Mouse (Mus musculus) central nervous system, embryonic 18 days (tissue): ENCODE results near the gene Setd6. TPM values are rescaled to one million over a fixed set of nuclear protein-coding genes. Genes with fewer than 3 reads are reported as not detected.

Source experiments
- polyA plus RNA-seq: library from polyadenylated mRNA; depleted of rRNA; stranded (reverse); fragments of >200 nt; gene quantifications from 2 replicates; pipeline ENCODE4 v1.2.3, GENCODE M21; 2012; rRNA removed

Gene Setd6
- 39.6 and 42.9 TPM in 2 replicates for polyA plus RNA-seq

GRCm38 (mm10) chr8:95715676-95716531 lies at the start of gene Setd6:
Gene Setd6 (plus strand): TSS chr8:95715881.

DNA sequence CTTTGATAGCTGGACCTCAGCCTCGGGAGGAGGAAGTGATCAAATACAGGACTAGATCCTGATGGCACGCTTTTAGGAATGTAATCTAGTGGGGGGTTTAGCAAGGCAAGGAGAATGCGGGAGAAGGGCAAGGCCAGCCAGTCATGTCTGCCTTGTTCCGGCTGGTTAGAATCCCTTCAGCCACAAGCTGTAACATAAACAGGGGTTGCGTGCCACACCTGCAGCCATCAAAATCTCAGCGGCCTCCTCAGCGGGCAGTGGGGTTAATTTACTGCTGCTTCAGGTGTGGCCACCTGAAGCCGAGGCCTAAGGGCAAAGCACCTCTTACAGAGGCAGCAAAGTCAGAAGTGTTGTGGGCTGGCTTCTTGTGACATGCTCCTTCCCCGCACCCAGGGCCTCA lies 39.0 kb upstream of the Setd6 start, which contains the start of gene Ndrg4:
Gene Ndrg4, plus strand, starts transcription at position 350 of the 400 bp plus-strand sequence.

Other genes starting within 250 kb of the Setd6 start
- 46.9 and 47.1 TPM in 2 replicates for gene Csnk2a2, start 225.8 kb upstream of the Setd6 start, polyA plus RNA-seq
- 1.5 and 2.1 TPM in 2 replicates for gene Ccdc113, start 181.8 kb upstream of the Setd6 start, polyA plus RNA-seq
- not detected in 2 replicates for gene Prss54, start 139.5 kb upstream of the Setd6 start, polyA plus RNA-seq
- gene Gins3, start 82.4 kb upstream of the Setd6 start, polyA plus RNA-seq = 3.1 and 3.9 TPM in 2 replicates
- gene Ndrg4, start 38.9 kb upstream of the Setd6 start, polyA plus RNA-seq = 710 and 739 TPM in 2 replicates
- gene Cnot1, start 91.6 kb downstream of the Setd6 start, polyA plus RNA-seq = 69.1 and 70.0 TPM in 2 replicates
- 98.0 and 98.1 TPM in 2 replicates for gene Sap18b, start 109.5 kb downstream of the Setd6 start, polyA plus RNA-seq
- 35.0 and 35.2 TPM in 2 replicates for gene Slc38a7, start 137.7 kb downstream of the Setd6 start, polyA plus RNA-seq
- gene Got2, start 172.7 kb downstream of the Setd6 start, polyA plus RNA-seq = 147 and 149 TPM in 2 replicates